Mouse (Mus musculus): ENCODE measurements around the gene Lig4.
A peak's percentile ranks its signal among the peaks of the same experiment; 100 is the strongest.

Gene Lig4

GRCm38 (mm10) chr8:9977573-9978314 lies at the start of gene Lig4, which contains the start of gene Abhd13:
Gene Lig4 (minus strand): TSS chr8:9977686.
Gene Abhd13 (plus strand): TSS chr8:9977707.
- DNase-seq = peak; percentile 98

- DNase-seq = no peak
Measured at GRCm38 (mm10) chr8:10017231-10017630, 39.7 kb upstream of the Lig4 start.

GRCm38 (mm10) chr8:10016252-10016651 lies 38.8 kb upstream of the Lig4 start:
- no peak for DNase-seq

- DNase-seq = no peak
Measured at GRCm38 (mm10) chr8:10007660-10008028, 30.2 kb upstream of the Lig4 start.

- DNase-seq = no peak
Measured at GRCm38 (mm10) chr8:10006986-10007659, 29.6 kb upstream of the Lig4 start.

GRCm38 (mm10) chr8:10006156-10006985 lies 28.9 kb upstream of the Lig4 start, which contains the start of gene Tnfsf13b:
Gene Tnfsf13b (plus strand): TSS chr8:10006467.
- no peak for DNase-seq

GRCm38 (mm10) chr8:10004115-10004514 lies 26.6 kb upstream of the Lig4 start:
- DNase-seq = no peak

GRCm38 (mm10) chr8:9980188-9980587 lies 2.7 kb upstream of the Lig4 start:
- DNase-seq = no peak

GRCm38 (mm10) chr8:9979746-9980145 lies 2.3 kb upstream of the Lig4 start:
- no peak for DNase-seq

- DNase-seq = peak in 1 of 2 experiments; percentile 9
Measured at GRCm38 (mm10) chr8:9978475-9979230, 1.2 kb upstream of the Lig4 start.

- DNase-seq = no peak
Measured at GRCm38 (mm10) chr8:9977016-9977415, 470 bp downstream of the Lig4 start.

GRCm38 (mm10) chr8:9975898-9976611 lies 1.4 kb downstream of the Lig4 start:
- peak; percentile 98 to 99 for DNase-seq

- peak; percentile 18 to 44 for DNase-seq
Measured at GRCm38 (mm10) chr8:9975276-9975675, 2.2 kb downstream of the Lig4 start.

- DNase-seq = no peak
Measured at GRCm38 (mm10) chr8:9971866-9972265, 5.6 kb downstream of the Lig4 start.

- no peak for DNase-seq
Measured at GRCm38 (mm10) chr8:9959919-9960318, 17.6 kb downstream of the Lig4 start.

- no peak for DNase-seq
Measured at GRCm38 (mm10) chr8:9958338-9958737, 19.1 kb downstream of the Lig4 start.

- DNase-seq = no peak
Measured at GRCm38 (mm10) chr8:9949134-9949890, 28.2 kb downstream of the Lig4 start.

GRCm38 (mm10) chr8:9935574-9935973 lies 41.9 kb downstream of the Lig4 start:
- DNase-seq = no peak

- peak in 1 of 2 experiments; percentile 6 for DNase-seq
Measured at GRCm38 (mm10) chr8:9934891-9935565, 42.5 kb downstream of the Lig4 start.

- no peak for DNase-seq
Measured at GRCm38 (mm10) chr8:9932711-9933110, 44.8 kb downstream of the Lig4 start.

Measured in thymus, adult 18-20 months (tissue).